Mouse (Mus musculus) stomach, postnatal 0 days (tissue): ENCODE measurements around the gene Hmga1.
A peak's percentile ranks its signal among the peaks of the same experiment; 100 is the strongest.

Experiments
- CTCF ChIP-seq: IDR thresholded peaks from 2 replicates; pipeline ENCODE4 v1.5.1; 2016; ENCODE audit warnings: antibody characterized with exemption, low read depth, mild to moderate bottlenecking, moderate library complexity
- EP300 ChIP-seq: optimal IDR thresholded peaks from 2 replicates; pipeline ENCODE3; 2016; ENCODE audit warnings: antibody characterized with exemption

GRCm38 (mm10) chr17:27591826-27592564 lies 35.7 kb downstream of the Hmga1 start:
- TF ChIP-seq CTCF (peak; percentile 54), EP300 (no peak)
